Mouse (Mus musculus) cerebellum, adult 2 months (tissue): ENCODE measurements around the gene Map2. TPM values are rescaled to one million over a fixed set of nuclear protein-coding genes. Genes with fewer than 3 reads are reported as not detected.

ENCODE experiments used
- DNase-seq, 2 experiments: peaks; one replicate each; pipeline ENCODE4 v3.0.0; 2021
- H3K27ac ChIP-seq: fragments of 200-500 bp; 2 replicates; pipeline ENCODE4 v1.5.1; 2012; ENCODE audit warnings: low read length, control low read depth, inconsistent platforms; ENCODE audit not compliant: insufficient read depth
- H3K27me3 ChIP-seq: fragments of 200-500 bp; 2 replicates; pipeline ENCODE4 v1.6.1; 2012; ENCODE audit warnings: inconsistent platforms, mild to moderate bottlenecking, low read length, moderate library complexity; ENCODE audit not compliant: control insufficient read depth, insufficient read depth
- H3K4me1 ChIP-seq: fragments of 200-500 bp; 2 replicates; pipeline ENCODE4 v1.6.1; 2011; ENCODE audit warnings: low read length; ENCODE audit not compliant: control insufficient read depth, insufficient read depth
- H3K4me3 ChIP-seq: fragments of 200-500 bp; replicated peaks from 2 replicates; pipeline ENCODE3; 2011; ENCODE audit warnings: mild to moderate bottlenecking, low read depth, low read length, control low read depth; ENCODE audit not compliant: insufficient read depth
- CTCF ChIP-seq: fragments of 200-500 bp; IDR thresholded peaks from 2 replicates; pipeline ENCODE4 v1.5.1; 2011; ENCODE audit warnings: low read depth, mild to moderate bottlenecking, control low read depth, low read length, moderate library complexity, borderline replicate concordance; ENCODE audit not compliant: insufficient read depth
- POLR2A ChIP-seq: fragments of 200-500 bp; IDR thresholded peaks from 2 replicates; pipeline ENCODE4 v1.6.1; 2011; ENCODE audit warnings: low read length, control low read depth, borderline replicate concordance; ENCODE audit not compliant: insufficient read depth
- WGBS: fragments of 180-500 bp; shearing (Covaris S2); methylation state at CpG from one replicate; pipeline ENCODE4 v1.1.7; 2018; 5-methylcytosine and 5-hydroxymethylcytosine counted together
- polyA plus RNA-seq: library from polyadenylated mRNA; depleted of rRNA; stranded (reverse); fragments of >200 nt; gene quantifications from 2 replicates; pipeline ENCODE4 v1.2.3, GENCODE M21; 2012; rRNA removed

The Map2 gene
- polyA plus RNA-seq = 259 TPM in 2 replicates

DNA sequence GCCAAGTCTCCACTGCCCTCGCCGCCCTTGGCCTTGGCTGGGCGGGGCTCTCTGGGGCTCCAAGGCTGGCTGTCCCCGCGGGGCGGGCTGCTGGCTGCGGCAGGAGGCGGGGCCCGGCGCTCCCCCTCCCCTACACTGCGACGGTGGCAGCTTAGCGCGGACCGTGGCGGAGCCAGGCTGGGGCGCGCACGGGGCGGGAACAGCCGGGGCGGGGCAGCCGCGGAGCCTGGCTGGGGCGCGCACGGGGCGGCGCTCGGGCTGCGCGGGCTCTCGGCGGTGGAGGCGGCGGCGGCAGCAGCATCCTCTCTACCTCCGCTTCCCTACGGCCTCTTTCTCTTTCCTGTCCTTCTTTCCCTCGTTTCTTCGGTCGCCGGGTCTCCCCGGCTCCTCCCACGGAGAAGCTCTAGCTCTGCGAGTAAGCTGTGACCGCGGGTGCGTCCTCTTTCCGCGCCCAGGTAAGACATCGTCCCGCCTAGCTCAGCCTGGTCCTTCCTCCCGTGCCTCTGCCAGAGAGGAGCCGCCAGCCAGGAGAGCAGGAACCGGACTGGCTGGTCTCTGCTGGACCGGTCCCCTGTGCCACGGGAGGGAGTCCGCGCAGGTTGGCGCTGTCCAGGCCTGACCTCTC is at the start of gene Map2:
TSS of gene Map2 (plus strand) at position 233 of the 625 bp plus-strand sequence.
- TF ChIP-seq CTCF (no peak), POLR2A (peak; percentile 64; the same call in 1 of the 2 replicates)
- peak; percentile 91 to 93 for DNase-seq
- no peaks in the 10 kb centered on the region; the same call in 1 of the 2 replicates for H3K4me1 ChIP-seq

DNA sequence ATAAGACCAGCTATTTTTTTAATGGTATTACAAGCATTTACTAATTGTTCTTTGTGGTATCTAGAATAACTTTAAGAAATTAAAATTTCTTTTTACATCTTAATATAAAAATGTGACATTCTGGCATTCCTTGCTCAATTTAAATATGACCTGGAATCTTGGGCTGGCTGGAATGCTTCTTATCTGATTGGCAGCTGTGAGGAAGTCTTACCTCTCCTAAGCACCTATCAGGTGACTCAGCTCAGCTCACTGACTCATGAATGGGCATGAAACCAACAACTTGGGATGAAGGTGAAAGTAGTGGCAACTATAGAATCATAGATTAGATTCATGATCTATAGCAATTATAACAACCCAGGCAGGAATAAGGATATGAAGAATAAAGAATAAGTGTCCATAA is 42.1 kb upstream of the Map2 start:
- Histone ChIP-seq H3K27ac (no peak overlapping the region), H3K4me3 (no peak overlapping the region), H3K27me3 (no peaks in the 10 kb centered on the region), H3K4me1 (no peaks in the 10 kb centered on the region)
- TF ChIP-seq POLR2A (no peak), CTCF (no peak)
- DNase-seq = no peak

More for the DNA sequence above, at the start of gene Map2:
- Histone ChIP-seq H3K27ac (peak within 1 kb of the TSS; percentile 80), H3K4me3 (peak within 1 kb of the TSS; percentile 95), H3K27me3 (no peaks in the 10 kb centered on the region)
- WGBS = under 1% methylated on average over 59 of the region's 61 CpGs

DNA sequence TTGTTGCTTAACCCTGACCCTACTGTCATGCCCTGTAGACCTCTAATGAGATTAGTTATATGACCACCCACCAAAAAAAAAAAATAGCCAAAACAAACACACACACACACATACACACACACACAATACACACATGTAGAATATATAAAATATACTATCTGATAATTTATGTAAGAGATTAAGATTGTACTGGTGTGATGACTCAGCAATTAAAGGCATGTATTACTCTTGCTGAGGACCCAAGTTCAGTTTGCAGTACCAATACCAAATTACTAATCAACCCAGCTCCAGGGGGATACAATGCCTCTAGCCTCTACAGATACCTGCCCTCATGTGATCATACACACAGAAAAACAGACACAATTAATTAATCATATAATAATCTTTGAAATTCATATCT is 39.7 kb upstream of the Map2 start:
- no peak for DNase-seq

DNA sequence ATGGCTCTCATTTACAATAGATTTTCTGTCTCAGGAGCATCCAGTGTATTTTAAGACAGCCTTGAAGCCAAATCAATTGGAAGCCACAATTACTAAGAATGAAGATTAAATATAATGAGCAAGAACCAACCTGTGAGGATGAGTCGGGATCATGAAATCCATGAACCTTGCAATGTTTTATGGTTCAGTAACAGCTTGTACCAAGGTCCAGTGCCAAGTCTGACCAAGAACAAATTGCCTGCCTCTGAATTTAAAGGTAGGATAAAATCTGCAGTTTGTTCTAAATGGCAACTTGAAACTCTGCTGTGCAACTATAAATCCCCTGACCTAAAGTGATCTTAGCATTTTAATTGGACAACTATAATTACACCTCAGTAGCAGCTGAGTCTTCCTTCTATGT is 34.4 kb upstream of the Map2 start:
- WGBS = 65% methylated on average over 1 of the region's 1 CpGs
- no peak for DNase-seq
- no peak for TF ChIP-seq CTCF
- no peak for TF ChIP-seq POLR2A
- no peaks in the 10 kb centered on the region for H3K27me3 ChIP-seq
- no peaks in the 10 kb centered on the region for H3K4me1 ChIP-seq
- no peak overlapping the region for H3K4me3 ChIP-seq
- H3K27ac ChIP-seq = no peak overlapping the region

More for the DNA sequence above, 39.7 kb upstream of the Map2 start:
- no peaks in the 10 kb centered on the region for H3K27me3 ChIP-seq
- no peak overlapping the region for H3K4me3 ChIP-seq
- TF ChIP-seq POLR2A (no peak), CTCF (no peak)
- H3K4me1 ChIP-seq = no peaks in the 10 kb centered on the region
- no peak overlapping the region for H3K27ac ChIP-seq

DNA sequence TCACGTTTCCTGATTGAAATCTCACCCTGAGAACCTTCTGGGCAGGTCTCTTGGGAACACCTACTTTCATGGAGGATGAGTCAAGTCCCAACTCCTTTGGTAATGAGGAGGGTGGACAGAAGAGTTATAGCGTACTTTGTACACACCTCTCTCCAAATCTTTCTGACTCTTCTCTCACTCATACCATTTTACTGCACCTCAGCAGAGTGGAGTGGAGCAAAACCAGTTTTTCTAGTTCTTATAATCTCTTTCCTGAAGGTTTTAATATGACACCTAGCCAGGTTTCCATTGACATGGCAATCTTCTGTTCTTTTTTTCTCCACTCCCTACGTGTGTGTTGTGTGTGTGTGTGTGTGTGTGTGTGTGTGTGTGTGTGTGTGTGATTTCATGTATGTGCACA is 29.9 kb upstream of the Map2 start:
- H3K4me3 ChIP-seq = no peak overlapping the region
- DNase-seq = no peak
- no peak overlapping the region for H3K27ac ChIP-seq
- H3K4me1 ChIP-seq = no peaks in the 10 kb centered on the region
- WGBS = 79% methylated on average over 3 of the region's 3 CpGs
- no peaks in the 10 kb centered on the region for H3K27me3 ChIP-seq
- TF ChIP-seq CTCF = no peak
- no peak for TF ChIP-seq POLR2A

DNA sequence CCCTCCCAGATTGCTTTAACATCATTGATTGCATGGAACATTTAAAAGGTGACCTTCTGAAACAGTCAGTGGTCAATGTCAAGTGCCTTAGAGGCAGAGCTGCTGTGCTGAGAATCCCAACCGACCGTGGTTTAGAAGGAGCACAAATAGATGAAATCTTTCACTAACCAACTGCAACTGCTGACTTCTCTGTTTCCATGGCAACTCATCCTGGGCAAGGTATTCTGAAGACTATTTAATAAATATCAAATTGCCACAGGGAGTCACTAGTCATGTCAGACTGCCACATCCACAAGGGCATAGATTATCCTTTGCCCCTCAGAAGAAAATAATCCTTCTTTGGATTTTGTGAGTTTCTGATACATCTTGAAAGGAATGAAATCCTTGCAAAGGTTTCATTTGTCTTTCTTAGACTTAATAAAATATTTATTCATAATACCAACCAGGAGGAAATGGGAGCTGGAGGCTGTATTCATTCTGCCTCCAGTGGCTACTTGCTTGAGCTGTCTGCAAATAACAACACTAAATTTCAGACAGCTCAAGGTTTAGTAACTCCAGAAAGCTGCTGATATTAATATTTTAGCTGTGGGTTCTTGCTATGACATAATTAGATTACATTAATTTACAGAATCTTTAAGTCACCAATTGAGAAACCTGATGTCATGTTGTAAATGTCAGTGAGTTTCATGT is 26.1 kb upstream of the Map2 start:
- WGBS = 54% methylated on average over 2 of the region's 2 CpGs
- DNase-seq = no peak
- TF ChIP-seq CTCF (no peak), POLR2A (no peak)
- Histone ChIP-seq H3K4me1 (no peaks in the 10 kb centered on the region), H3K27ac (no peak overlapping the region), H3K27me3 (no peaks in the 10 kb centered on the region), H3K4me3 (no peak overlapping the region)

DNA sequence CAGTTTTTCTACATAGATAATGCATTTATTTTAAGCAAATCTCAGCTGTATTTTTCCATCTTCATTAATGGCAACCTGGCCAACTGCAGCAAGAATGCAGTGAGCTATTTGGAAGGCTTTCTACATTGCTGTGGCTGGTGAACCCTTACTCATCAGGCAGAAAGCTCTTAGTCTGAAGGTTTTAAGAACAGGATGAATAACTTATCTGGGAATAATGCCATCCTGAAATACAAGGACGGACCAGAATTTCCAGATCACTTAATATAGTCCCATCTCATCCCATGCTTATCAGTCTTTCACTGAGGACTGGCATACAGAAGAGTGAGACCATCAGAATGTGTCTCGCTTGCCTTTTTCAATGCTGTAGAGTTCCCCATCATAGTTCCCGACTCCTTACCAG is 24.3 kb upstream of the Map2 start:
- no peak for DNase-seq
- TF ChIP-seq POLR2A = no peak
- no peak for TF ChIP-seq CTCF
- Histone ChIP-seq H3K27me3 (no peaks in the 10 kb centered on the region), H3K4me3 (no peak overlapping the region), H3K4me1 (no peaks in the 10 kb centered on the region), H3K27ac (no peak overlapping the region)
- WGBS = 84% methylated on average over 3 of the region's 3 CpGs

DNA sequence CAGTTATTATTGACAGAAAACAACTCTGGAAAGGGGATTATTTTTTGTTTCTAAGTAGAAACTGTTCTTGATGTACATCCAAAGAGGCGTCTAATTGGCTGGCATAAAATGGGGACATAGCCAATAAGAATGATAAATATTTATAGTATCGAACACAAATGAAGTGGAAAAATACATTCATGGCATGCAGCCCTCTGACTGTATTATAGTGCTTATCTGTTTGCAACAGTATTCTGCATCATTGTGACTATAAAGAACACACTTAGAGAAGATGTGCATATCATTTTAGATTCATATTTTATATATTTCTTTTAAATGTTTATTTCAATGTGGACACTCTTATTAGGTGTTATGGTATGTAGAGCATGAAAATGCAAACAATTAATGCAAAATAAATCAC is 17.9 kb upstream of the Map2 start:
- no peak overlapping the region for H3K4me3 ChIP-seq
- no peak for DNase-seq
- H3K27ac ChIP-seq = no peak overlapping the region
- no peaks in the 10 kb centered on the region for H3K27me3 ChIP-seq
- 53% methylated on average over 2 of the region's 2 CpGs for whole genome bisulfite sequencing
- TF ChIP-seq POLR2A (no peak), CTCF (no peak)
- H3K4me1 ChIP-seq = no peaks in the 10 kb centered on the region
